Mouse (Mus musculus): Measurements from ENCODE around the gene Gm20708. TPM values are rescaled to one million over a fixed set of nuclear protein-coding genes. Genes with fewer than 3 reads are reported as not detected.

Gene Gm20708
- polyA plus RNA-seq, 1 experiment, result 2.1 TPM

- Histone ChIP-seq H3K36me3 (ENCODE audit: control insufficient read depth, insufficient read depth, low read length, poor library complexity, severe bottlenecking) (no peaks in the 10 kb centered on the region), H3K4me1 (ENCODE audit: control insufficient read depth, insufficient read depth, low read length) (peaks cover 4% of the 10 kb centered on the region), H3K27me3 (ENCODE audit: control insufficient read depth, insufficient read depth, low read length, poor library complexity, severe bottlenecking) (no peaks in the 10 kb centered on the region), H3K9me3 (replicated peaks; ENCODE audit: control insufficient read depth, insufficient read depth, low read length, poor library complexity, severe bottlenecking) (no peaks in the 10 kb centered on the region), H3K4me3 (ENCODE audit: low read depth, low read length) (peak overlapping the region; percentile 80), H3K27ac (ENCODE audit: insufficient read depth, low read length) (no peak overlapping the region), H3K9ac (ENCODE audit: low read depth, poor library complexity, severe bottlenecking) (peak overlapping the region; percentile 57)
- TF ChIP-seq CTCF (IDR thresholded peaks at IDR 0.05; ENCODE audit: low read depth, low read length) (no peak), EP300 (IDR thresholded peaks at IDR 0.05; ENCODE audit: insufficient read depth, low read depth, low read length) (no peak), POLR2A (IDR thresholded peaks at IDR 0.05; ENCODE audit: insufficient read depth, low read length) (no peak)
Observed at GRCm38 (mm10) chr11:117779434-117780198, 29.9 kb upstream of the Gm20708 start.

GRCm38 (mm10) chr11:117780199-117780515 lies 29.3 kb upstream of the Gm20708 start:
- no peaks in the 10 kb centered on the region for H3K27me3 ChIP-seq (ENCODE audit: control insufficient read depth, insufficient read depth, low read length, poor library complexity, severe bottlenecking)
- H3K9me3 ChIP-seq (replicated peaks; ENCODE audit: control insufficient read depth, insufficient read depth, low read length, poor library complexity, severe bottlenecking), result no peaks in the 10 kb centered on the region
- peak overlapping the region; percentile 57 for H3K9ac ChIP-seq (ENCODE audit: low read depth, poor library complexity, severe bottlenecking)
- no peak for TF ChIP-seq POLR2A (IDR thresholded peaks at IDR 0.05; ENCODE audit: insufficient read depth, low read length)
- no peak for TF ChIP-seq CTCF (IDR thresholded peaks at IDR 0.05; ENCODE audit: low read depth, low read length)
- no peak for TF ChIP-seq EP300 (IDR thresholded peaks at IDR 0.05; ENCODE audit: insufficient read depth, low read depth, low read length)
- no peaks in the 10 kb centered on the region for H3K36me3 ChIP-seq (ENCODE audit: control insufficient read depth, insufficient read depth, low read length, poor library complexity, severe bottlenecking)
- no peak overlapping the region for H3K27ac ChIP-seq (ENCODE audit: insufficient read depth, low read length)
- H3K4me1 ChIP-seq (ENCODE audit: control insufficient read depth, insufficient read depth, low read length), result peaks cover 4% of the 10 kb centered on the region
- peak overlapping the region; percentile 80 for H3K4me3 ChIP-seq (ENCODE audit: low read depth, low read length)

DNA sequence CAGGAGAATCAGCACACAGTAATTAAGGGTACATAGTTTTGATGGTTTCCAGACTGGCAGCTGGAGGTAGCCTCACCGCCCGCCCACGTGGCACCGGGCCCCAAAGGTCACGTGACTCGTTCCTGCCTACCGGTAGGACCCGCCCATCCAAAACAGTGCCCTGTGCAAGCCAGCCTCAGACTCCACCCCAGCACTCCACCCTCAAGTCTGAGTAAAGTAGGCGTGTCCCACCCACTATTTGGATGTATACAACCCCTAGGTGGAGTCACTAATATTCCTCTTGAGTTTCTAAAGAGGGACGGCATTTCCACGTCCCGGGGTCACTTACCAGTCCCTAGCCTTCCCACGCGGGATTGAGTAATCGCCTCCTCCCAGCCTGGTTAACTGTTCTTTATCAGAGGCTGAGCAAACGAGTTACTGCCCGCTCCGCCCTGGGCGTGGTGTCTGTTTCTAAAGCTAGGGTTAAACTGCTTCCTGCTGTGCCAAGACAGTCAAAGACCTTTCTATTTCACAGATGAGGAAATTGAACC lies 28.8 kb upstream of the Gm20708 start:
- TF ChIP-seq EP300 (IDR thresholded peaks at IDR 0.05; ENCODE audit: insufficient read depth, low read depth, low read length) (peak; percentile 50; the same call in 1 of the 2 replicates), CTCF (IDR thresholded peaks at IDR 0.05; ENCODE audit: low read depth, low read length) (no peak), POLR2A (IDR thresholded peaks at IDR 0.05; ENCODE audit: insufficient read depth, low read length) (no peak)
- peak overlapping the region; percentile 80 for H3K4me3 ChIP-seq (ENCODE audit: low read depth, low read length)
- peak overlapping the region; percentile 57 for H3K9ac ChIP-seq (ENCODE audit: low read depth, poor library complexity, severe bottlenecking)
- H3K4me1 ChIP-seq (ENCODE audit: control insufficient read depth, insufficient read depth, low read length), result peaks cover 4% of the 10 kb centered on the region
- no peaks in the 10 kb centered on the region for H3K27me3 ChIP-seq (ENCODE audit: control insufficient read depth, insufficient read depth, low read length, poor library complexity, severe bottlenecking)
- no peaks in the 10 kb centered on the region for H3K36me3 ChIP-seq (ENCODE audit: control insufficient read depth, insufficient read depth, low read length, poor library complexity, severe bottlenecking)
- H3K9me3 ChIP-seq (replicated peaks; ENCODE audit: control insufficient read depth, insufficient read depth, low read length, poor library complexity, severe bottlenecking), result no peaks in the 10 kb centered on the region
- peak overlapping the region; percentile 24; the same call in 1 of the 2 replicates for H3K27ac ChIP-seq (ENCODE audit: insufficient read depth, low read length)

GRCm38 (mm10) chr11:117781199-117781821 lies 28.2 kb upstream of the Gm20708 start:
- peak overlapping the region; percentile 80 for H3K4me3 ChIP-seq (ENCODE audit: low read depth, low read length)
- no peaks in the 10 kb centered on the region for H3K27me3 ChIP-seq (ENCODE audit: control insufficient read depth, insufficient read depth, low read length, poor library complexity, severe bottlenecking)
- H3K9ac ChIP-seq (ENCODE audit: low read depth, poor library complexity, severe bottlenecking), result peak overlapping the region; percentile 11; the same call in 1 of the 2 replicates
- no peaks in the 10 kb centered on the region for H3K9me3 ChIP-seq (replicated peaks; ENCODE audit: control insufficient read depth, insufficient read depth, low read length, poor library complexity, severe bottlenecking)
- no peaks in the 10 kb centered on the region for H3K36me3 ChIP-seq (ENCODE audit: control insufficient read depth, insufficient read depth, low read length, poor library complexity, severe bottlenecking)
- TF ChIP-seq EP300 (IDR thresholded peaks at IDR 0.05; ENCODE audit: insufficient read depth, low read depth, low read length) (0 out of 2 replicates have a peak, but pooled peaks have one; percentile 28), POLR2A (IDR thresholded peaks at IDR 0.05; ENCODE audit: insufficient read depth, low read length) (no peak), CTCF (IDR thresholded peaks at IDR 0.05; ENCODE audit: low read depth, low read length) (no peak)
- H3K27ac ChIP-seq (ENCODE audit: insufficient read depth, low read length), result peak overlapping the region; percentile 24
- peaks cover 4% of the 10 kb centered on the region for H3K4me1 ChIP-seq (ENCODE audit: control insufficient read depth, insufficient read depth, low read length)

- Histone ChIP-seq H3K36me3 (ENCODE audit: control insufficient read depth, insufficient read depth, low read length, poor library complexity, severe bottlenecking) (no peaks in the 10 kb centered on the region), H3K4me1 (ENCODE audit: control insufficient read depth, insufficient read depth, low read length) (peaks cover 4% of the 10 kb centered on the region), H3K27me3 (ENCODE audit: control insufficient read depth, insufficient read depth, low read length, poor library complexity, severe bottlenecking) (no peaks in the 10 kb centered on the region), H3K4me3 (ENCODE audit: low read depth, low read length) (peak within 1 kb of the TSS; percentile 80), H3K9me3 (replicated peaks; ENCODE audit: control insufficient read depth, insufficient read depth, low read length, poor library complexity, severe bottlenecking) (no peaks in the 10 kb centered on the region), H3K9ac (ENCODE audit: low read depth, poor library complexity, severe bottlenecking) (peak within 1 kb of the TSS; percentile 51), H3K27ac (ENCODE audit: insufficient read depth, low read length) (peak within 1 kb of the TSS; percentile 24)
- no peak for TF ChIP-seq POLR2A (IDR thresholded peaks at IDR 0.05; ENCODE audit: insufficient read depth, low read length)
- 0 out of 2 replicates have a peak, but pooled peaks have one; percentile 18 for TF ChIP-seq EP300 (IDR thresholded peaks at IDR 0.05; ENCODE audit: insufficient read depth, low read depth, low read length)
- no peak for TF ChIP-seq CTCF (IDR thresholded peaks at IDR 0.05; ENCODE audit: low read depth, low read length)
Observed at GRCm38 (mm10) chr11:117781993-117782704, 27.3 kb upstream of the Gm20708 start, which contains the start of the genes Tmc8 and Tmc6. Gene Tmc8, plus strand, starts transcription at chr11:117782076. Gene Tmc6, minus strand, starts transcription at chr11:117782198.

All from ES-Bruce4 (cell line).